Mouse (Mus musculus): ENCODE measurements around the gene Unc5a. TPM values are rescaled to one million over a fixed set of nuclear protein-coding genes. Genes with fewer than 3 reads are reported as not detected.
A peak's percentile ranks its signal among the peaks of the same experiment; 100 is the strongest.

Gene Unc5a
- polyA plus RNA-seq, 1 experiment from 2014 or later, result 1.4 TPM

DNA sequence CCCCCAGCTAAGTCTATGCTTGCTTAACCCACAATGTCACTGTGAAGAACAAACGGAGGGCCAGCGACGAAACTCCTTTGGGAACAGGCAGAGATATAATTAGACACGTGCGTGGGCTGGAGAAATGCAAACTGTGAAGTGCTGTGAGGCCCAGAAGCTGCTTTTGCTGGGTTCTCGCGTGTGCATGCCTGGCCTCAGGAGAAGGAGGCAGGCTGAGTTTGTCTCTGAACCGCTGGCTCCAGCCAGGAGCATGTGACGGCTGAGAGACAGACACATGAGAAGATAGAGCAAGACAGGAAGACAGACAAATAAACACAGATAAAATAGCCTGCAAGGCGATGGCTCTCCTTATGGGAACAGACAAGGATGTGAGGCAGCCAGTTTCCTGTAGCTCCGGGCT lies 11.3 kb upstream of the Unc5a start:
- Histone ChIP-seq H3K9me3 (replicated peaks; ENCODE audit: low read length) (no peaks in the 10 kb centered on the region), H3K4me2 (ENCODE audit: low read length) (no peak overlapping the region), H3K4me1 (replicated peaks; ENCODE audit: insufficient read depth, low read length) (0 out of 2 replicates have a peak, but pooled peaks cover 5% of the 10 kb centered on the region), H3K9ac (ENCODE audit: low read depth, low read length) (no peak overlapping the region), H3K27ac (no peak overlapping the region), H3K36me3 (ENCODE audit: insufficient read depth, low read length) (no peaks in the 10 kb centered on the region), H3K4me3 (replicated peaks; ENCODE audit: low read depth, low read length) (no peak overlapping the region), H3K27me3 (ENCODE audit: insufficient read depth, low read length) (0 out of 2 replicates have a peak, but pooled peaks cover 3% of the 10 kb centered on the region)
- no peak for TF ChIP-seq CTCF (IDR thresholded peaks at IDR 0.05; ENCODE audit: low read depth)
- WGBS, result 38% methylated on average over 11 of the region's 11 CpGs
- ATAC-seq (replicated peaks; ENCODE audit: low FRiP score, low read depth) (no peak), DNase-seq (ENCODE audit: low spot score) (no peak)

- H3K4me2 ChIP-seq (ENCODE audit: low read length), result no peak overlapping the region
- H3K9me3 ChIP-seq (replicated peaks; ENCODE audit: low read length), result no peaks in the 10 kb centered on the region
- TF ChIP-seq CTCF (IDR thresholded peaks at IDR 0.05; ENCODE audit: low read depth), result no peak
- H3K36me3 ChIP-seq (ENCODE audit: insufficient read depth, low read length), result no peaks in the 10 kb centered on the region
- no peak for DNase-seq (ENCODE audit: low spot score)
- H3K27me3 ChIP-seq (ENCODE audit: insufficient read depth, low read length), result 0 out of 2 replicates have a peak, but pooled peaks cover 5% of the 10 kb centered on the region
- WGBS, result 87% methylated on average over 3 of the region's 3 CpGs
- no peak for ATAC-seq (replicated peaks; ENCODE audit: low FRiP score, low read depth)
- H3K4me1 ChIP-seq (replicated peaks; ENCODE audit: insufficient read depth, low read length), result 0 out of 2 replicates have a peak, but pooled peaks cover 5% of the 10 kb centered on the region
- no peak overlapping the region for H3K4me3 ChIP-seq (replicated peaks; ENCODE audit: low read depth, low read length)
- no peak overlapping the region for H3K27ac ChIP-seq
- H3K9ac ChIP-seq (ENCODE audit: low read depth, low read length), result no peak overlapping the region
Observed at GRCm38 (mm10) chr13:54938493-54938892, 10.7 kb upstream of the Unc5a start.

DNA sequence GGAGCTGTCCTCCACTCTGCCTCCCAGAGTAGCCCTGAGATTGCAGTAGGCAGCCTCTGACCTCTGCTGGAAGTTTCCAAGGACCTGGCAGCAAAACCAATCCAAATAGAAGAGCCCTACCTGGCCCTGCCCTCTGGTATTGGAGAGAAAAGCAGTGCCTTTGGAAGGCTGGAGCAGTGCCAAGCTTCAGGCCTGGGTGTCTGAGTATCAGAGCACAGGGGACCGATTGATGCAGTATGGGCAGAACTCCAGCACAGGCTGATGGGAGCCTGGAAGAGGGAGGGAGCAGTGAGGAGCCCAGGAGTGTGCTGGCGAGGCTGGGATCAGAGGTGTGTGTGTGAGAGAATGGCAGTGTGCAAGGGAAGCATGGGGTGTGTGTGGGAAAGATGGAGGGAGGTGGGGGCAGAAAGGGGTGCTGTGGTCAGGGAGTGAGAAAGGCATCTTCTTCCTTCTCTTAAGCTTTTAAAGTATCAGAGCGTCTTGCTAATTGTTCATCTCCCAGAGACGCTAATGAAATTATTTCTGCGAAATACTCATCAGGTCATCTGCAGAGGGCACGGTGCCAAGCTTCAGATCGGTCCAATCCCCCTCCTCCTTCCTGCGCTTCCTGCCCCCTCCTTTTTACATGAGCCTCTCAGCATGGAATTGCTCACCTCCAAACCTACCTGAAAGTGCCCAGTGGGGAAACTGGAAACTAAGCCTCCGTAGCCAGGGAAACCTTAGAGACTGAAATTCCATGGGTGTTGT lies 4.6 kb upstream of the Unc5a start:
- no peak for TF ChIP-seq CTCF (IDR thresholded peaks at IDR 0.05; ENCODE audit: low read depth)
- peaks cover 37% of the 10 kb centered on the region for H3K27me3 ChIP-seq (ENCODE audit: insufficient read depth, low read length)

GRCm38 (mm10) chr13:54945332-54945731 lies 3.9 kb upstream of the Unc5a start:
- Histone ChIP-seq H3K9me3 (replicated peaks; ENCODE audit: low read length) (no peaks in the 10 kb centered on the region), H3K27me3 (ENCODE audit: insufficient read depth, low read length) (peaks cover 44% of the 10 kb centered on the region), H3K4me1 (replicated peaks; ENCODE audit: insufficient read depth, low read length) (0 out of 2 replicates have a peak, but pooled peaks cover 9% of the 10 kb centered on the region), H3K4me2 (ENCODE audit: low read length) (no peak overlapping the region), H3K4me3 (replicated peaks; ENCODE audit: low read depth, low read length) (no peak overlapping the region), H3K9ac (ENCODE audit: low read depth, low read length) (no peak overlapping the region), H3K36me3 (ENCODE audit: insufficient read depth, low read length) (no peaks in the 10 kb centered on the region), H3K27ac (no peak overlapping the region)
- WGBS, result 4% methylated on average over 4 of the region's 4 CpGs
- DNase-seq (ENCODE audit: low spot score), result peak; percentile 78
- no peak for TF ChIP-seq CTCF (IDR thresholded peaks at IDR 0.05; ENCODE audit: low read depth)
- no peak for ATAC-seq (replicated peaks; ENCODE audit: low FRiP score, low read depth)

More for the DNA sequence above, 4.6 kb upstream of the Unc5a start:
- no peaks in the 10 kb centered on the region for H3K9me3 ChIP-seq (replicated peaks; ENCODE audit: low read length)
- no peak overlapping the region for H3K9ac ChIP-seq (ENCODE audit: low read depth, low read length)
- no peak for ATAC-seq (replicated peaks; ENCODE audit: low FRiP score, low read depth)
- no peak overlapping the region for H3K4me2 ChIP-seq (ENCODE audit: low read length)
- H3K4me3 ChIP-seq (replicated peaks; ENCODE audit: low read depth, low read length), result no peak overlapping the region
- DNase-seq (ENCODE audit: low spot score), result no peak
- H3K4me1 ChIP-seq (replicated peaks; ENCODE audit: insufficient read depth, low read length), result 0 out of 2 replicates have a peak, but pooled peaks cover 5% of the 10 kb centered on the region
- H3K27ac ChIP-seq, result no peak overlapping the region
- WGBS, result 43% methylated on average over 9 of the region's 9 CpGs
- no peaks in the 10 kb centered on the region for H3K36me3 ChIP-seq (ENCODE audit: insufficient read depth, low read length)

DNA sequence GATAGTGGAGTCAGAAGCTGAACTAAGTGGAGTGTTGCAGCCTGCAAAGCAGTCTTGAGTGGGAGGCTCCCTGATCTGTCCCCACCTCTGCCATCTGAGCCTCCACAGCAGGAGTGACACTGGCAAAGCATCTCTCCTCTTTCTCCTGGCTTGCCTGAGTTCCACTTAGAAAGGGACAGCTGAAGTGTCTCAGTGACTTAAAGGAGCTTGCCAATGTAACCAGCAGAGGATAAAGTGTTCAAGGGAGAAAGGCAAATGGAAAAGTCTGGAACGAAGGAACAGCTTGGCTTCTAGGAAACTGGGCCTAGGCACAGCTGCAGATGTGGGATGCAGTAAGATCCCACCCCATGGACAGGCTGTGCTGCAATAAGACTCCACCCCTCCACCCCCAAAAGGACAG lies 2.8 kb upstream of the Unc5a start:
- TF ChIP-seq CTCF (IDR thresholded peaks at IDR 0.05; ENCODE audit: low read depth), result no peak

DNA sequence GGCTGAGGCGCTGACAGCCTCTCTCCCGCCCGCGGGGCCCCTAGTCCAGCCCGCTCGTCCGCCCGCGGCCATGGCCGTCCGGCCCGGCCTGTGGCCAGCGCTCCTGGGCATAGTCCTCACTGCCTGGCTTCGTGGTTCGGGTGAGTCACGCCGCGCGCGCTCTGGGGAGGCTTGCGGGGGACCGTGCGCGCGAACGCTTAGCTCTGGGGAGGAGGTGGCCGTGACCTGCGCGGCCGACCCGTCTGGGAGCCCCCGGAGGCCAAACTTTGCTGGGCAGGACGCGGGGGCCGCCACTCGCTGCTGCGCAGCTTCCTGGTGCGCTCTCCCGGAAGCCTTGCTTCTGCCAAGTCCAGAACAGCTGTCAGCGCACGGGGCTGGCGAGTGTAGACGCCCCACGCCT lies 381 bp downstream of the Unc5a start:
- Histone ChIP-seq H3K4me3 (replicated peaks; ENCODE audit: low read depth, low read length) (peak overlapping the region; percentile 55), H3K9me3 (replicated peaks; ENCODE audit: low read length) (no peaks in the 10 kb centered on the region), H3K4me2 (ENCODE audit: low read length) (peak overlapping the region; percentile 96), H3K4me1 (replicated peaks; ENCODE audit: insufficient read depth, low read length) (0 out of 2 replicates have a peak, but pooled peaks cover 4% of the 10 kb centered on the region), H3K27me3 (ENCODE audit: insufficient read depth, low read length) (peaks cover 60% of the 10 kb centered on the region), H3K27ac (no peak overlapping the region), H3K36me3 (ENCODE audit: insufficient read depth, low read length) (no peaks in the 10 kb centered on the region), H3K9ac (ENCODE audit: low read depth, low read length) (no peak overlapping the region)
- 2% methylated on average over 44 of the region's 44 CpGs for WGBS
- no peak for TF ChIP-seq CTCF (IDR thresholded peaks at IDR 0.05; ENCODE audit: low read depth)
- ATAC-seq (replicated peaks; ENCODE audit: low FRiP score, low read depth), result no peak; the same call in 1 of the 2 replicates
- peak; percentile 33 for DNase-seq (ENCODE audit: low spot score)

More for the DNA sequence above, 2.8 kb upstream of the Unc5a start:
- Histone ChIP-seq H3K4me3 (replicated peaks; ENCODE audit: low read depth, low read length) (no peak overlapping the region), H3K4me1 (replicated peaks; ENCODE audit: insufficient read depth, low read length) (0 out of 2 replicates have a peak, but pooled peaks cover 9% of the 10 kb centered on the region), H3K27me3 (ENCODE audit: insufficient read depth, low read length) (peaks cover 54% of the 10 kb centered on the region), H3K4me2 (ENCODE audit: low read length) (no peak overlapping the region), H3K36me3 (ENCODE audit: insufficient read depth, low read length) (no peaks in the 10 kb centered on the region), H3K9ac (ENCODE audit: low read depth, low read length) (no peak overlapping the region), H3K27ac (no peak overlapping the region), H3K9me3 (replicated peaks; ENCODE audit: low read length) (no peaks in the 10 kb centered on the region)
- no peak for ATAC-seq (replicated peaks; ENCODE audit: low FRiP score, low read depth)
- 70% methylated on average over 1 of the region's 1 CpGs for WGBS
- DNase-seq (ENCODE audit: low spot score), result no peak
